Mouse (Mus musculus): ENCODE measurements at regions not wholly inside any gene's neighbourhood (a gene's known extent, or its start where the extent isn't known, plus 50 kb on each side); places are given as distances from the start of the nearest gene placed in this dataset.

DNA sequence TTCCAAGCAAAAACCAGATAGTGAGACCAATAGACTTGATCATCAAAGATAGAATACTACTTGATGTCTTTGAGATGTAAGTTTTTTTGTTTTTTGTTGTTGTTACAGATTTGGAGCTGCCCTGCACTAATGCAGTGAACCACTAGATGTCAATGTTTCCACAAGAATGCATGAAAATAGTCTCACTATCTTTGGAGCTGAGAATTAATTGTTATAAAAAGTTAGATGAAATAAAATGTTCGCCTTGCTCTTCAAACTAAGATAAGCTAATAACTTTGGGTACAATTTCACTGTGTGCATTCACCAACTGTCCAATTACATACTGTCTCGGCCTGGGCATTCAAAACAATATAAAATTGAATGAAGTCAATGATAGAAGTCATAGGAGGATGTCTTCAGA is 223.2 kb upstream of the Agtr1b start:
- no peak overlapping the region for H3K4me2 ChIP-seq (ENCODE audit: low read length)
- DNase-seq (ENCODE audit: low spot score) = peak; percentile 72
- no peak overlapping the region for H3K27ac ChIP-seq (ENCODE audit: low read depth, low read length)
- no peak overlapping the region for H3K4me3 ChIP-seq (ENCODE audit: low read depth, low read length)
- ATAC-seq = 0 out of 2 replicates have a peak, but pooled peaks have one; percentile 37
- no peaks in the 10 kb centered on the region for H3K36me3 ChIP-seq (ENCODE audit: control insufficient read depth, insufficient read depth, low read length)
- no peaks in the 10 kb centered on the region for H3K9me3 ChIP-seq (replicated peaks; ENCODE audit: control insufficient read depth, low read length)
- WGBS = 38% methylated on average over 2 of the region's 2 CpGs
- no peaks in the 10 kb centered on the region for H3K4me1 ChIP-seq (ENCODE audit: control insufficient read depth, insufficient read depth, low read length)
- H3K9ac ChIP-seq (ENCODE audit: low read length) = no peak overlapping the region
- no peaks in the 10 kb centered on the region for H3K27me3 ChIP-seq (replicated peaks; ENCODE audit: control insufficient read depth, insufficient read depth, low read length)

DNA sequence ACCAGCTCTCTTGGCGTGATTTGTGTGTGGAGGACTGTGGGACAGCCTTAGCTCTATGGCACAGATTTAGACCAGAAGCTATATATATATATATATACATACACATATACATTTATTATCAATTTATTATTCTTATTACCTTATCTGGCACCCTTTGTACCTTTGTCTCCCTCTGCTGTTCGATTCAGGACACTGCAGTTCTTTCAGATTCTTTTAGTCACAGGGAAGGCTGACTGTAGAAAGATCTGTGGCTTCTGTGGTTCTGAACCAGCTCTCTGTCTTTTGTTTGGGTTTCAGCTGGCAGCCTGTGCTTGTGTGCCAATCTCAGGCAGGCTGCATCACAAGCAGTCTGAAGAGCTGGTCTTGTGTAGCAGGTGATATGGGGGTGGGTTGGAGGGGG is 184.6 kb upstream of the Agtr1b start:
- Histone ChIP-seq H3K36me3 (ENCODE audit: control insufficient read depth, insufficient read depth, low read length) (no peaks in the 10 kb centered on the region), H3K27ac (ENCODE audit: low read depth, low read length) (no peak overlapping the region), H3K9me3 (replicated peaks; ENCODE audit: control insufficient read depth, low read length) (no peaks in the 10 kb centered on the region), H3K4me2 (ENCODE audit: low read length) (no peak overlapping the region), H3K27me3 (replicated peaks; ENCODE audit: control insufficient read depth, insufficient read depth, low read length) (no peaks in the 10 kb centered on the region), H3K4me1 (ENCODE audit: control insufficient read depth, insufficient read depth, low read length) (no peaks in the 10 kb centered on the region), H3K9ac (ENCODE audit: low read length) (no peak overlapping the region), H3K4me3 (ENCODE audit: low read depth, low read length) (no peak overlapping the region)
- no peak for ATAC-seq
- peak; percentile 30 for DNase-seq (ENCODE audit: low spot score)
- 44% methylated on average over 2 of the region's 2 CpGs for WGBS

DNA sequence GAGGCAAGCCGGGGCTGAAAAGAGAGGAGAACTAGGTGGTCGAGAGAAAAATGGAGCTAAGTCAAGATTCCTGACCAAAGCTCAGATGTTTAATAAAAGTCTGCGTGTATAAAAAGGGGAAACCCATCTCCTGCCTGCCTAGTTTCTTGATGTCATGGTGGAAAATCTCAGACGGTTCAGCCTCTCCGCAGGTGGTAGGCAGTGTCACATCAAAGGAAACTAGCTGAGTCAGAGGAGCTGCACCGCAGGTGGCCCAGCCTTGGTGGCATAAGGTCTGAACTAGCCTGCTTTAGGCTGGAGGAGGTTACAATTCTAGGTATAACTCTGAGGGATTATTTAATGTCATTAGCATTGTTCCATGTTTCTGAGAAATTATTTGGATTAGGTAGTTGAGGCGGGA is 177.0 kb upstream of the Agtr1b start:
- H3K36me3 ChIP-seq (ENCODE audit: control insufficient read depth, insufficient read depth, low read length) = no peaks in the 10 kb centered on the region
- no peaks in the 10 kb centered on the region for H3K4me1 ChIP-seq (ENCODE audit: control insufficient read depth, insufficient read depth, low read length)
- ATAC-seq (no peak), DNase-seq (ENCODE audit: low spot score) (no peak)
- WGBS = 72% methylated on average over 7 of the region's 7 CpGs
- H3K9ac ChIP-seq (ENCODE audit: low read length) = no peak overlapping the region
- no peaks in the 10 kb centered on the region for H3K27me3 ChIP-seq (replicated peaks; ENCODE audit: control insufficient read depth, insufficient read depth, low read length)
- no peak overlapping the region for H3K4me2 ChIP-seq (ENCODE audit: low read length)
- H3K4me3 ChIP-seq (ENCODE audit: low read depth, low read length) = no peak overlapping the region
- no peak overlapping the region for H3K27ac ChIP-seq (ENCODE audit: low read depth, low read length)
- H3K9me3 ChIP-seq (replicated peaks; ENCODE audit: control insufficient read depth, low read length) = no peaks in the 10 kb centered on the region

DNA sequence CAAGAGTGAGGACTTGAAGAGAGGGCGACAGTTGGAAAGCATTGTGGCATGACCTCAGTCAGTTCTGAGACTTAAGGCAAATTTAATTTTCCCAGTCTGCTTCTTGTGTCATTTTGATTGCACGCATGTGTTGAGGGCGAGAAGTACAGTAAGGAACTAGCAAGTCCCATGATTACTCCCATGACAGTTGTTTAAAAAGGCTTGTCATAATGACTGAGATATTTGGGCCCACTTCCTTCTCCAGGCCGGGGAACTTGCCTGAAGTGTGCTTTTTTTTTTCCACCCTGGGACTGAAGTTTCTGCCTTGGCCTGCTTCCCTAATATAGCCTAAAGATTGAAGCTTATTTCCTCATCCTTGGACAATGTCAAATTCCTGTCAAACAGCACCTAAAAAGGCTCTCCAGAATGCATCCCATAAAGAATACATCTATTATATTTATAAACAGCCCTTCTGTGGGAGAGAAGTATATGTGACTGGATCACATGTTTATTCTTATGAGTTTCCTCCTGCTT is 171.6 kb upstream of the Agtr1b start:
- Histone ChIP-seq H3K36me3 (ENCODE audit: control insufficient read depth, insufficient read depth, low read length) (no peaks in the 10 kb centered on the region), H3K27me3 (replicated peaks; ENCODE audit: control insufficient read depth, insufficient read depth, low read length) (no peaks in the 10 kb centered on the region), H3K4me2 (ENCODE audit: low read length) (no peak overlapping the region), H3K4me1 (ENCODE audit: control insufficient read depth, insufficient read depth, low read length) (no peaks in the 10 kb centered on the region), H3K9me3 (replicated peaks; ENCODE audit: control insufficient read depth, low read length) (no peaks in the 10 kb centered on the region; the same call in 1 of the 2 replicates), H3K9ac (ENCODE audit: low read length) (no peak overlapping the region), H3K27ac (ENCODE audit: low read depth, low read length) (no peak overlapping the region), H3K4me3 (ENCODE audit: low read depth, low read length) (no peak overlapping the region)
- ATAC-seq (no peak), DNase-seq (ENCODE audit: low spot score) (no peak)
- 90% methylated on average over 4 of the region's 4 CpGs for WGBS

DNA sequence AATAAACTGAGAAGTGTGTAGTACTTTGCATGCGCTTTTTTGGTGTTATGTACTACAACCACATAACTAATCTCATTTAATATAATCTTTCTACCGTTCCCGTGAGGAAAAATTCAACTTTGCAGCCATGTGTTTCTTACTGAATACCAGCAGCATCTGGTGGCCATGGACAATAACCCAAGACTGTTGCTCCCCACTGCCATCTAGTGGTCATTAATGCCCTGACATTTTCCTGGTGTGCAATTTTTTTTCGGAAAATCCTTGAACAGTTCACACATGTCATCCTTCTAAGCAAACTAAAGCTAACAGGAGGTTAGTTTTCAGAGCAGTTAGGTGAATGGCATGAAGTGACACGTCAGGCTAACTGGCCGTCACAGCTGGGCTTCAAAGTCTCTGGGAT is 153.8 kb upstream of the Agtr1b start:
- H3K36me3 ChIP-seq (ENCODE audit: control insufficient read depth, insufficient read depth, low read length) = no peaks in the 10 kb centered on the region
- no peak overlapping the region for H3K27ac ChIP-seq (ENCODE audit: low read depth, low read length)
- H3K27me3 ChIP-seq (replicated peaks; ENCODE audit: control insufficient read depth, insufficient read depth, low read length) = no peaks in the 10 kb centered on the region
- ATAC-seq (0 out of 2 replicates have a peak, but pooled peaks have one; percentile 29), DNase-seq (ENCODE audit: low spot score) (peak; percentile 55)
- H3K4me2 ChIP-seq (ENCODE audit: low read length) = no peak overlapping the region
- WGBS = 62% methylated on average over 6 of the region's 6 CpGs
- H3K4me1 ChIP-seq (ENCODE audit: control insufficient read depth, insufficient read depth, low read length) = no peaks in the 10 kb centered on the region
- H3K4me3 ChIP-seq (ENCODE audit: low read depth, low read length) = no peak overlapping the region
- H3K9me3 ChIP-seq (replicated peaks; ENCODE audit: control insufficient read depth, low read length) = no peaks in the 10 kb centered on the region
- no peak overlapping the region for H3K9ac ChIP-seq (ENCODE audit: low read length)

DNA sequence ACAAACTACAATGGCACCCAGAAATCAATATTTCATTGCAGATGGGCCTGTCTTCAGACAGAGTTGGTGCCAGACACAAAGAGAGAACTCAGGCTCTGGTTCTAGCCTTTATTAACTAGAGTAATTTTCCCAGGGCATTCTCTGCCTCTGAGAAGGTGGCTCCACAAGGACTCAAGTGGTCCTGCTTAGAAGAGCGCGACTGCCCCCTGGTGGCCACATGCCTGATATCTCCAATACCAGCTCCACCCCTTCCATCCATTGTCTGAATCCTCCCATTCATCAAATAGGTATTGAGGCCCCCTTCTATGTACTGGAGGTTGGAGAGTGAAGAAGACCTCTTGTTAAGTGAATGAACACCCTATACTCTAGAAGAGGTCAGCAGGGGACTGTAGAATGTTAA is 142.2 kb upstream of the Agtr1b start:
- no peak overlapping the region for H3K9ac ChIP-seq (ENCODE audit: low read length)
- 2% methylated on average over 2 of the region's 2 CpGs for WGBS
- no peaks in the 10 kb centered on the region for H3K4me1 ChIP-seq (ENCODE audit: control insufficient read depth, insufficient read depth, low read length)
- no peak overlapping the region for H3K4me3 ChIP-seq (ENCODE audit: low read depth, low read length)
- H3K4me2 ChIP-seq (ENCODE audit: low read length) = no peak overlapping the region
- DNase-seq (ENCODE audit: low spot score) (peak; percentile 81), ATAC-seq (peak; percentile 89)
- no peaks in the 10 kb centered on the region for H3K27me3 ChIP-seq (replicated peaks; ENCODE audit: control insufficient read depth, insufficient read depth, low read length)
- no peak overlapping the region for H3K27ac ChIP-seq (ENCODE audit: low read depth, low read length)
- H3K36me3 ChIP-seq (ENCODE audit: control insufficient read depth, insufficient read depth, low read length) = no peaks in the 10 kb centered on the region
- no peaks in the 10 kb centered on the region for H3K9me3 ChIP-seq (replicated peaks; ENCODE audit: control insufficient read depth, low read length)

DNA sequence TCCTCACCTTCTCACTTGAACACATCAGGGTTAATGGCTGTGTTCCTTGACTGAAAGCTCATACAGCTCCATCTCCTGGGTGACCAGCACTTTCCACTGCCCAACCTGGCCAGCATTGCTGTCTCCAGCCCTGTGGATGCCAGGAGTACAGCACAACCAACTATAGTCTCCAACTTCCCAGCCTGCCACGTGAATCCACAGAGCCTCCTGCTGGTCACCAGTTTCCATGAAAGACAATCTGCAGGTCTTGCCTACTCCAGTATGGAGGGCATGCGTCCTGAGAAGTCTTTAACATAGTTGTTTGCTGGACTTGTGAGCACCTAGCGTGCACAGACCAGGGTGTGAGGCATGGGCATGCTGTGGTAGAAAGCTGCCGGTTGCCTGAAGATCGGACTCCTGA is 138.6 kb upstream of the Agtr1b start:
- Histone ChIP-seq H3K4me2 (ENCODE audit: low read length) (no peak overlapping the region), H3K36me3 (ENCODE audit: control insufficient read depth, insufficient read depth, low read length) (no peaks in the 10 kb centered on the region), H3K4me3 (ENCODE audit: low read depth, low read length) (no peak overlapping the region), H3K27me3 (replicated peaks; ENCODE audit: control insufficient read depth, insufficient read depth, low read length) (no peaks in the 10 kb centered on the region), H3K9me3 (replicated peaks; ENCODE audit: control insufficient read depth, low read length) (no peaks in the 10 kb centered on the region), H3K27ac (ENCODE audit: low read depth, low read length) (no peak overlapping the region), H3K9ac (ENCODE audit: low read length) (no peak overlapping the region), H3K4me1 (ENCODE audit: control insufficient read depth, insufficient read depth, low read length) (no peaks in the 10 kb centered on the region)
- ATAC-seq = no peak
- no peak for DNase-seq (ENCODE audit: low spot score)
- 90% methylated on average over 5 of the region's 5 CpGs for WGBS

Measured in forebrain, embryonic 14.5 days (tissue).